Mouse (Mus musculus): Measurements from ENCODE around the gene Coq10a. TPM values are rescaled to one million over a fixed set of nuclear protein-coding genes. Genes with fewer than 3 reads are reported as not detected.

Coq10a gene
- 27.4 TPM for total RNA-seq (2023)

DNA sequence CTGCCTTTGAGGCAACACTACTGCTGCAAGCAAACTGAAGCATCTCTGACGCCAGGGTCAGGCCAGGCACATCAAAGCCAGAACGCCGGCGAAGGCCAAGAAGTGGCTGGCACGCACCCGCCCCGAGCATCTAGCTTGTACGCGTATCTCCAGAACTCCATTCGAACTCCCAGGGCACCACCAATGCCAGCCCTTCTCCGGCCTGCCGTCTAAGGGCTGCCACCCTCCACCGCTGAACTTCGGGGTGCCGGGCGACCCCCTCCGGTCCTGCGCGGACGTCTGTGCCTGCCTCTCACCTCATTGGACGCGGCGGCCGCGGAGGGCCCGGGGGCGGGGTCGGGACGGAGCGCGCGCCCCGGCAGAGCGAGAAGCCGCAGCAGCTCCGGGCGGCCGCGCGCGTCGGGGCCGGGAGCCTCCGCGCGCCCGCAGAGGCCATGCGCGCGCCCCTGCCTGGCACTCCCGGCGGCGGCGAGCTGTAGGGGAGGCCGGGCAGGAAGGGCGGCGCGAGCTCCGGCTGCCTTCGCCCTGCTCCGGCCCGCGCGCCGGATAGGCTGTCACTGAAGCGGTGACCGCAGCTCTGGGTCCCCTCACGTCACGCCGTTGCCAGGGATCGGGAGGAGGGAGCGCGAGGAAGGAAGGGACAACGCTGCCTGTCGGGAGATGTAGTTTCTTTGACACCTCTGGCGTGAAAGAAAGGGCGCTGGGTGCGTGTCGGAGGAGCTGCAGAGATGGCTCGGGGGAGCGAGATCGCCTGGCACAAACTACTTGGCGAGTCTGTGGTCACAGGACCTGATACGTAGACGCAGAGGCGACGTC lies at the start of gene Coq10a:
Coq10a (minus strand) TSS at position 596 of the 816 bp plus-strand sequence.

DNA sequence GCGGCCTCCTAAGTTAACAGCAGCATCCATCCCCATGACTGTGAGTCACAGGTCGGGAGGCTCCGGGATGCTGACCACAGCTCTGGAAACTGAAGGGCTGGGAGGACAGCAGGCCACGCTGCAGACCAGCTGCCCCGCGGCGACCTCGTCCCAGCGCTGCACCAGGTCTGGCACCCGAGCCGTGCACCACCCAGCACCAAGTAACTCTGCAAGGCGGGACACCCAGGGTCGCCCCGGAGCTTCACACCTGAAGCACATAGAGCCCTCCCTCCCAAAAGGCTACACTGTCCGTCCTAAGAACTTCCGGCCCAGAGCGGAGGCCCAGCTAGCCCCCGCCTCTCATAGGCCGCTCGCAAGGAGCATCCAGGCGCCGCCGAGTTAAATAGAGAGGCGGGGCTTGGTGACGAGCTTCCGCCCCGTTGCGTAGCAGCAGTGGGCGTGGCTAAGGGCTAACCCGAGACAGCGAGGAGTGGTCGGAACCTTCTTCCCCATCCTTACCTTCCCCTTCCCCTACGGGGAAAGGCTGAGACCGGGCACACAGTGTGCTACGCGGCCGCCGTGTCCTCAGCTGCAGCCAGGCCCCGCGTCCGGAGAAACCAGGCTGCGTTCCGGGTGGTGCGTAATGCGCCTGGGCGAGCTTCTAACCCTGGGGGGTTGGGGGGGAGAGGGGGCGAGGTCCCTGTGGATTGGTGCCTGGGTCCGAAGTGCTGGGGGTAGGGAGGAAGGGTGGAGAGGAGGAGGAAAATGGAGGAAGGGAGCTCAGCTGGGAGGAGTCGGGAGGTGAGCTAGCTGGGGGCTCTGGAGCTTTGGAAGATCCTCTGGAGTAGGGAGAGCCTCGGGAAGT lies 42.6 kb upstream of the Coq10a start, which contains the start of the genes Nabp2 and Rnf41:
Nabp2 (minus strand) TSS at position 282 of the 844 bp plus-strand sequence.
Rnf41 (plus strand) TSS at position 447 of the 844 bp plus-strand sequence.

DNA sequence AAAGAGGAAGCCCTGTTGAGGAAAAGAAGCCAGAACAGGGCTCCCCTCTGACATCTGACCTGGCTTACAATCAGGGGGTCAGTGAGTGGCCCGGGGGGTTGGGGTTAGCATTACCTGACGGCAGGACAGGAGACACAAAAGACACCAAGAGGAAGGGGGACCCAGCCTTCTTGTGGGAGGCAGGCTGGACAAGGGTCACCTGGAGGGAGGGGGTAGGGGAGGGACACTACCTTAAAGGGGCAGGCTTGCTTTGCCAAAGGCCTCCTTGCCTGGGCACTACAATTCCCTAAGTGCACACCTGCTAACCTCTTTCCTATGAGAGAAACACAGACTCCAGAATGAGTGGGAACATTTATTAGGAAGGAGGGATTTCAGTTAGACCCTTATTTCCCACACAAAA lies 32.3 kb upstream of the Coq10a start, which contains the start of gene Slc39a5:
Slc39a5 (minus strand) TSS at position 174 of the 400 bp plus-strand sequence.

DNA sequence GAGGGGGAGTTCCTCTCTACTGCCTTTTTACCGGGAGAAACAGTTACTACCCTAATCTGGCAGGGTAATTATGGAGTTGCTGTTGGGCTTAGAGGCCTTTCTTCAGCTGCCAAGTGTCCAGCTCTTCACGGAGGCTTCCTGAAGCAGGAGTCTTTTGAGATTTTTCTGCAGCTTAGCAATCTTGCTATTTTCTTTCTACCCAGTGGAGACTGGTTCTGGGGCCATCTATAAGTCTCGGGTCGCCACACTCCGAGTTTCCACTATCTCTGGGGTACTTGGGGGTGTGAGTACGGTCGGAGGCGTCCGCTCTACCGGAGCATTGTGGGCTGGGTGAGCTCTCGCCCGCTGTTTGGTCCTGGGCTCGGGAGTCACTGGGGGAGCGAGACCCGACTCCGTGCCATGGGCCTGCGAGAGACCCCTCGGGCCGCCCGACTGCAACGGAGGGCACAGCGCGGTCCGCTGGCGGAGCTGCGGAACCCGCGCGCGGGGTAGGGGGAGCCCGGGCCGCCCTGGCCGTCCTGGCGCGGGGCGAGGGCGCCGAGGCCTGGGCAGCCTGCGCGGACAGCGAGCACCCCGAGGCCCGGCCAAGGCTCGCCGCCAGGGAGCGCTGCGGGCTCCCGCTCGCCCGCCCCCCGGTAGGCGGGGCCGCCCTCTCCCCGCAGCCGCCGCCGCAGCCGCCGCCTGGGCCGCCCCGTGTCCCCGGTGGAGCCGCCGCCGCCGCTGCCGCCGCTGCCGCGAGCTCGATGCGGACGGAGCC lies 7.8 kb upstream of the Coq10a start, which contains the start of gene Ankrd52:
Ankrd52 (plus strand) TSS at position 661 of the 757 bp plus-strand sequence.

DNA sequence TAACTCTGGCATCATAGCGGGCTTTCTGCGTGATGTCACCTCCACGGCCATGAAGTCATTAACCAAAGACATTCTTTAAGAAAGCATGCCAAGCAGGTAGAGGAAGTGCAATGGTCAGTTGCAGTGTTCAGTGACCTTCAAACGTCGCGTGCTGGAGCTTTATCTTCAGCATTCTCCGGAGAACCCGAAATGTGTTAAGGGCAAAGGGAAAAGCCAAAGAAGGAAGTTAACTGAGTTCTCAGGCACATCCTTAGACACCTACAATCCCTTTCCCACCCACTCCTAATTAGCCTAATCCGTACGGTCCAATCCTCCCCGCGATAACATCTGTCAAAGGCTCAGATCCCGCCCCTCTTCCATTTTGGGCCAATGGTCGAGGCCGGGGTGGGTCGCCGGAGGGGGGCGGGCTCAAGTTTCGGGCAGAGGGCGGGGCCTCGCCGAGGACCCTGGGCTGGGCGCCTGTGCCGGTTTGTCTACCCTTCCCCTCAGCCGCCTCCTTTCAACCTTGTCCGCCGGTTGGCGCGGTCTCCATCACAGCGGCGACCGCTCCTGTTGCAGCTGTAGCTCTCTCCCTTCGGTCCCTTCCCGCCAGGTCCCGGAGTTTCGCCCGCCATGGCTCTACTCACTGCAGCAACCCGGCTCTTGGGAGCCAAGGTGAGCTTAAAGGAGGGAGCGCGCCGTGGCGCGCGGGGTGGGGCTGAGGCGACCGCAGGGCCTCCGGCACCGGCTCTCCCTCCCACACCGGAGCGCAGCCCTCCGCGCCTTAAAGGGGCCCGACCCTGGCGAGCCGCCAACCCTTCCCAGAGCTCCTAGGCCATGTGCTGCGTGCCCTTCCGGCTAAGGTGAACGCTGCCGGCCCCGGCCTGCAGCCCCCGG lies 31.3 kb downstream of the Coq10a start, which contains the start of gene Cs:
Cs (plus strand) TSS at position 429 of the 876 bp plus-strand sequence.

DNA sequence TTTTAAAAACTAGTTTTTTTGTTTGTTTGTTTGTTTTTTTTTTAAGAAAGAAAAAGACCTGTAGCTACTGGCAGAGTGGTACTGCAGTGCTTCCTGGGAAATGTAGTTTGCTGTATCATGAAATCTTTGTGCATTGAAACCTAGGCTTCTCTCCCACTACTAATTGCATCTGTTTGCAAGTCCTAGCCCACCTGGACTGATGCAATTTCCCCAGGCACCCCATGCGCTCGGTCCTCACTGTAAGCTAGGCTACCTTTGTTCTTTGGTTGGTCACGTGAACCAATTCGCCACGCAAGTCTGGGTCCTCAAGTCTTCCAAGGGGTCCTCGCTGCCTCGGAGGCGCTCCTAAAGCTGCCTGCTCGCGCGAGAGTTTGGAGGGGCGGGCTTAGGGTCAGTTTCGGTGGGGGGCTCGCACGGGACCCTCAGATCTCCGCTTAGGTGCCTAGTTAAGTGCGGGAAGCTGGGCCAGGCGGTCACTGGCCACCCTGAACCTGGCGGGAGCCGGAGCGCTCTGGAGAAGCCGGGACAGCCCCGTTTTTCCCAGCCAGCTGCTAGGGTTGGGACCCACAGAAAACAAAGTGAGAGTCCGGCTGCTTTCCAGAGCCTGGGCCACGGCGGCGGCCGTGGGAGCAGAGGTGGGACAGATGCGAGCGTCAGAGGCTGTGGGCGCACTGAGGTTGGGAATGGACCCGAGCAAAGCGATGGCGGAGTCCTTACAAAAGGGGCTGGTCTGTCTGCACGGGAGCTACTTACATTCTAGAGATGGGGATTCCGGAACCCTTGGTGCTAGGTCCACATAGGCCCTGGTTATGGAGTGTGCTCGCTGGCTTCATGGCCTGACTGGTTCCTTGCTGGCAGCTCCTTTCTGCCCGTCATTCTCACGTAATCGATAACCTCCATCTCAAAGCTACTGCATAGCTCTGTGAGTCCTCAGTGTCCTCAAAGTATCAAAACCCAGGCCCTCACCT lies 46.4 kb downstream of the Coq10a start, which contains the start of gene Cnpy2:
Cnpy2 (plus strand) TSS at position 319 of the 968 bp plus-strand sequence.

Other genes starting within 250 kb of the Coq10a start
- 36.0 TPM for gene Rbms2, start 188.7 kb downstream of the Coq10a start, total RNA-seq (2023)
- 2.0 TPM for gene Gls2, start 174.5 kb downstream of the Coq10a start, total RNA-seq (2023)
- gene Spryd4, start 157.2 kb downstream of the Coq10a start, total RNA-seq (2023) = 19.9 TPM
- not detected for gene Mip, start 143.2 kb downstream of the Coq10a start, total RNA-seq (2023)
- 25.4 TPM for gene Timeless, start 136.9 kb downstream of the Coq10a start, total RNA-seq (2023)
- 0.56 TPM for gene Apon, start 114.9 kb downstream of the Coq10a start, total RNA-seq (2023)
- not detected for gene Apof, start 100.3 kb downstream of the Coq10a start, total RNA-seq (2023)
- 60.8 TPM for gene Stat2, start 98.4 kb downstream of the Coq10a start, total RNA-seq (2023)
- gene Il23a, start 70.2 kb downstream of the Coq10a start, total RNA-seq (2023) = not detected
- gene Pan2, start 65.7 kb downstream of the Coq10a start, total RNA-seq (2023) = 43.5 TPM
- 26.1 TPM for gene Cnpy2, start 46.5 kb downstream of the Coq10a start, total RNA-seq (2023)
- gene Cs, start 31.3 kb downstream of the Coq10a start, total RNA-seq (2023) = 81.9 TPM
- gene Ankrd52, start 8.1 kb upstream of the Coq10a start, total RNA-seq (2023) = 49.6 TPM
- gene Slc39a5, start 32.2 kb upstream of the Coq10a start, total RNA-seq (2023) = not detected
- 42.4 TPM for gene Nabp2, start 42.5 kb upstream of the Coq10a start, total RNA-seq (2023)
- 26.1 TPM for gene Rnf41, start 42.7 kb upstream of the Coq10a start, total RNA-seq (2023)
- gene Smarcc2, start 90.3 kb upstream of the Coq10a start, total RNA-seq (2023) = 112 TPM
- 818 TPM for gene Myl6, start 125.1 kb upstream of the Coq10a start, total RNA-seq (2023)
- gene Myl6b, start 129.7 kb upstream of the Coq10a start, total RNA-seq (2023) = not detected
- 244 TPM for gene Esyt1, start 156.9 kb upstream of the Coq10a start, total RNA-seq (2023)
- 26.7 TPM for gene Zc3h10, start 178.8 kb upstream of the Coq10a start, total RNA-seq (2023)
- gene Rpl41, start 180.3 kb upstream of the Coq10a start, total RNA-seq (2023) = 3,926 TPM
- gene Pa2g4, start 197.0 kb upstream of the Coq10a start, total RNA-seq (2023) = 55.6 TPM
- gene Erbb3, start 220.7 kb upstream of the Coq10a start, total RNA-seq (2023) = 1.3 TPM

All from CD4-positive naive resting alpha-beta T cell, adult 76 days (primary cell).